Mouse (Mus musculus): ENCODE measurements around the gene Opn1sw.
"Not testable (repeated sequence)": the region's sequence is repeated elsewhere in the genome, so short reads cannot be mapped to it uniquely, and the experiment has no call there.

Gene Opn1sw

GRCm38 (mm10) chr6:29396714-29397540 lies 8.7 kb upstream of the Opn1sw start:
- DNase-seq (ENCODE audit: low read depth, low spot score): no peak

GRCm38 (mm10) chr6:29395910-29396713 lies 7.8 kb upstream of the Opn1sw start, which contains the start of gene Ccdc136:
TSS of gene Ccdc136 (plus strand) at chr6:29396309.
- peak; percentile 77 for DNase-seq (ENCODE audit: low read depth, low spot score)

- DNase-seq (ENCODE audit: low read depth, low spot score): no peak
Observed at GRCm38 (mm10) chr6:29394286-29394685, 6.0 kb upstream of the Opn1sw start.

- no peak for DNase-seq (ENCODE audit: low read depth, low spot score)
Observed at GRCm38 (mm10) chr6:29391802-29392201, 3.5 kb upstream of the Opn1sw start.

- not testable (repeated sequence) for DNase-seq (ENCODE audit: low read depth, low spot score)
Observed at GRCm38 (mm10) chr6:29391241-29391640, 3.0 kb upstream of the Opn1sw start.

GRCm38 (mm10) chr6:29390500-29390899 lies 2.2 kb upstream of the Opn1sw start:
- DNase-seq (ENCODE audit: low read depth, low spot score): not testable (repeated sequence)

GRCm38 (mm10) chr6:29389425-29389824 lies 1.2 kb upstream of the Opn1sw start:
- DNase-seq (ENCODE audit: low read depth, low spot score): peak; percentile 21

GRCm38 (mm10) chr6:29388606-29389080 lies 375 bp upstream of the Opn1sw start:
- peak; percentile 82 for DNase-seq (ENCODE audit: low read depth, low spot score)

GRCm38 (mm10) chr6:29382442-29382841 lies 5.8 kb downstream of the Opn1sw start:
- no peak for DNase-seq (ENCODE audit: low read depth, low spot score)

- no peak for DNase-seq (ENCODE audit: low read depth, low spot score)
Observed at GRCm38 (mm10) chr6:29379954-29380353, 8.3 kb downstream of the Opn1sw start.

- no peak for DNase-seq (ENCODE audit: low read depth, low spot score)
Observed at GRCm38 (mm10) chr6:29378678-29379077, 9.6 kb downstream of the Opn1sw start.

- DNase-seq (ENCODE audit: low read depth, low spot score): no peak
Observed at GRCm38 (mm10) chr6:29377386-29377785, 10.9 kb downstream of the Opn1sw start.

GRCm38 (mm10) chr6:29365277-29365676 lies 23.0 kb downstream of the Opn1sw start:
- no peak for DNase-seq (ENCODE audit: low read depth, low spot score)

- DNase-seq (ENCODE audit: low read depth, low spot score): no peak
Observed at GRCm38 (mm10) chr6:29363129-29363515, 25.1 kb downstream of the Opn1sw start.

- DNase-seq (ENCODE audit: low read depth, low spot score): no peak
Observed at GRCm38 (mm10) chr6:29362246-29363128, 25.8 kb downstream of the Opn1sw start.

- DNase-seq (ENCODE audit: low read depth, low spot score): no peak
Observed at GRCm38 (mm10) chr6:29360211-29360610, 28.1 kb downstream of the Opn1sw start.

GRCm38 (mm10) chr6:29359386-29359785 lies 28.9 kb downstream of the Opn1sw start:
- no peak for DNase-seq (ENCODE audit: low read depth, low spot score)

GRCm38 (mm10) chr6:29352816-29353215 lies 35.5 kb downstream of the Opn1sw start:
- no peak for DNase-seq (ENCODE audit: low read depth, low spot score)

GRCm38 (mm10) chr6:29351613-29352012 lies 36.7 kb downstream of the Opn1sw start:
- DNase-seq (ENCODE audit: low read depth, low spot score): peak; percentile 51

- DNase-seq (ENCODE audit: low read depth, low spot score): no peak
Observed at GRCm38 (mm10) chr6:29348371-29348724, 39.9 kb downstream of the Opn1sw start.

GRCm38 (mm10) chr6:29347665-29348370 lies 40.5 kb downstream of the Opn1sw start, which contains the start of gene Calu:
TSS of gene Calu (plus strand) at chr6:29348069.
- DNase-seq (ENCODE audit: low read depth, low spot score): peak; percentile 99
